Mouse (Mus musculus) cerebral cortex, adult 2 months (tissue): ENCODE data around the gene Slc29a3.

Experiments
- whole genome bisulfite sequencing: fragments of 180-500 bp; shearing (Covaris S2); methylation state at CpG from one replicate; pipeline ENCODE4 v1.1.7; 2018; 5-methylcytosine and 5-hydroxymethylcytosine counted together

Gene Slc29a3

GRCm38 (mm10) chr10:60752040-60753020, at the start of gene Slc29a3:
Gene Slc29a3 (minus strand): TSS chr10:60752794.
- 7% methylated on average over 41 of the region's 41 CpGs for WGBS

GRCm38 (mm10) chr10:60801898-60802412, 49.4 kb upstream of the Slc29a3 start:
- 75% methylated on average over 12 of the region's 12 CpGs for WGBS

- 49% methylated on average over 11 of the region's 11 CpGs for WGBS
Measured at GRCm38 (mm10) chr10:60801168-60801897, 48.7 kb upstream of the Slc29a3 start.

- WGBS = 43% methylated on average over 19 of the region's 19 CpGs
Measured at GRCm38 (mm10) chr10:60800295-60801167, 47.9 kb upstream of the Slc29a3 start.

- 86% methylated on average over 14 of the region's 14 CpGs for WGBS
Measured at GRCm38 (mm10) chr10:60797682-60798422, 45.3 kb upstream of the Slc29a3 start.

GRCm38 (mm10) chr10:60796474-60796873, 43.9 kb upstream of the Slc29a3 start:
- 86% methylated on average over 7 of the region's 7 CpGs for WGBS

GRCm38 (mm10) chr10:60796028-60796427, 43.4 kb upstream of the Slc29a3 start:
- WGBS = 76% methylated on average over 5 of the region's 5 CpGs

- 81% methylated on average over 8 of the region's 8 CpGs for WGBS
Measured at GRCm38 (mm10) chr10:60794792-60795191, 42.2 kb upstream of the Slc29a3 start.

GRCm38 (mm10) chr10:60794374-60794773, 41.8 kb upstream of the Slc29a3 start:
- WGBS = 73% methylated on average over 11 of the region's 11 CpGs

- 46% methylated on average over 11 of the region's 11 CpGs for WGBS
Measured at GRCm38 (mm10) chr10:60792841-60793240, 40.2 kb upstream of the Slc29a3 start.

- WGBS = 67% methylated on average over 10 of the region's 10 CpGs
Measured at GRCm38 (mm10) chr10:60792365-60792764, 39.8 kb upstream of the Slc29a3 start.

GRCm38 (mm10) chr10:60790912-60791311, 38.3 kb upstream of the Slc29a3 start:
- 90% methylated on average over 6 of the region's 6 CpGs for WGBS

- 68% methylated on average over 16 of the region's 16 CpGs for WGBS
Measured at GRCm38 (mm10) chr10:60787303-60788074, 34.9 kb upstream of the Slc29a3 start.

GRCm38 (mm10) chr10:60783608-60784007, 31.0 kb upstream of the Slc29a3 start:
- 72% methylated on average over 2 of the region's 2 CpGs for WGBS

GRCm38 (mm10) chr10:60779628-60780027, 27.0 kb upstream of the Slc29a3 start:
- 15% methylated on average over 9 of the region's 9 CpGs for WGBS

GRCm38 (mm10) chr10:60778542-60778941, 25.9 kb upstream of the Slc29a3 start:
- WGBS = 55% methylated on average over 12 of the region's 12 CpGs

- WGBS = 84% methylated on average over 6 of the region's 6 CpGs
Measured at GRCm38 (mm10) chr10:60775473-60775872, 22.9 kb upstream of the Slc29a3 start.

- 95% methylated on average over 13 of the region's 13 CpGs for WGBS
Measured at GRCm38 (mm10) chr10:60774616-60775015, 22.0 kb upstream of the Slc29a3 start.

GRCm38 (mm10) chr10:60770855-60771254, 18.3 kb upstream of the Slc29a3 start:
- WGBS = 76% methylated on average over 4 of the region's 4 CpGs

GRCm38 (mm10) chr10:60768614-60769013, 16.0 kb upstream of the Slc29a3 start:
- 88% methylated on average over 7 of the region's 7 CpGs for WGBS
